Mouse (Mus musculus) stomach, postnatal 0 days (tissue): ENCODE data around the gene Ccdc39.

ENCODE experiments used
- CTCF ChIP-seq: IDR thresholded peaks from 2 replicates; pipeline ENCODE4 v1.5.1; 2016; ENCODE audit warnings: antibody characterized with exemption, low read depth, mild to moderate bottlenecking, moderate library complexity
- EP300 ChIP-seq: optimal IDR thresholded peaks from 2 replicates; pipeline ENCODE3; 2016; ENCODE audit warnings: antibody characterized with exemption

GRCm38 (mm10) chr3:33832351-33832750 lies 11.8 kb downstream of the Ccdc39 start:
- TF ChIP-seq CTCF, result no peak
- TF ChIP-seq EP300, result no peak
